Mouse (Mus musculus) lung, adult 2 months (tissue): ENCODE data around the gene Gm10153.

Experiments used
- CTCF ChIP-seq: fragments of 200-500 bp; IDR thresholded peaks from 2 replicates; pipeline ENCODE4 v1.5.1; 2011; ENCODE audit warnings: mild to moderate bottlenecking, low read length, control low read depth; ENCODE audit not compliant: insufficient read depth
- POLR2A ChIP-seq: fragments of 200-500 bp; IDR thresholded peaks from 2 replicates; pipeline ENCODE4 v1.6.1; 2011; ENCODE audit warnings: low read depth, mild to moderate bottlenecking, control low read depth, low read length, borderline replicate concordance; ENCODE audit errors: extremely low read depth

GRCm38 (mm10) chr7:142159366-142159765 lies 30.8 kb downstream of the Gm10153 start:
- TF ChIP-seq CTCF: no peak
- no peak for TF ChIP-seq POLR2A
